Mouse (Mus musculus) thymus, postnatal 4 days (tissue): Measurements from ENCODE around the gene Esrrg.

Experiments
- DNase-seq: peaks from one replicate; pipeline ENCODE4 v3.0.0; 2021

The Esrrg gene

GRCm38 (mm10) chr1:188085116-188085879, 476.7 kb downstream of the Esrrg start:
- no peak for DNase-seq

GRCm38 (mm10) chr1:188093724-188094123, 485.1 kb downstream of the Esrrg start:
- DNase-seq = no peak

- DNase-seq = no peak
These were observed 493.2 kb downstream of the Esrrg start for GRCm38 (mm10) chr1:188101832-188102231.

- no peak for DNase-seq
These were observed 494.6 kb downstream of the Esrrg start for GRCm38 (mm10) chr1:188103179-188103578.

GRCm38 (mm10) chr1:188105516-188105915, 496.9 kb downstream of the Esrrg start:
- no peak for DNase-seq

- DNase-seq = no peak
These were observed 499.4 kb downstream of the Esrrg start for GRCm38 (mm10) chr1:188107946-188108345.

- no peak for DNase-seq
These were observed 503.0 kb downstream of the Esrrg start for GRCm38 (mm10) chr1:188111552-188111951.

GRCm38 (mm10) chr1:188113240-188113639, 504.6 kb downstream of the Esrrg start:
- DNase-seq = no peak

GRCm38 (mm10) chr1:188118125-188118524, 509.5 kb downstream of the Esrrg start:
- DNase-seq = no peak

GRCm38 (mm10) chr1:188119806-188120205, 511.2 kb downstream of the Esrrg start:
- no peak for DNase-seq

- no peak for DNase-seq
These were observed 517.0 kb downstream of the Esrrg start for GRCm38 (mm10) chr1:188125521-188126021.

- no peak for DNase-seq
These were observed 527.5 kb downstream of the Esrrg start for GRCm38 (mm10) chr1:188136126-188136525.

- DNase-seq = no peak
These were observed 530.9 kb downstream of the Esrrg start for GRCm38 (mm10) chr1:188139473-188139872.

GRCm38 (mm10) chr1:188140221-188140620, 531.6 kb downstream of the Esrrg start:
- DNase-seq = no peak

GRCm38 (mm10) chr1:188147381-188148156, 539.0 kb downstream of the Esrrg start:
- DNase-seq = no peak

GRCm38 (mm10) chr1:188151066-188151465, 542.5 kb downstream of the Esrrg start:
- DNase-seq = no peak

GRCm38 (mm10) chr1:188152011-188152410, 543.4 kb downstream of the Esrrg start:
- no peak for DNase-seq

- DNase-seq = no peak
These were observed 545.1 kb downstream of the Esrrg start for GRCm38 (mm10) chr1:188153665-188154064.

GRCm38 (mm10) chr1:188154466-188155110, 546.0 kb downstream of the Esrrg start:
- DNase-seq = no peak

- DNase-seq = no peak
These were observed 546.7 kb downstream of the Esrrg start for GRCm38 (mm10) chr1:188155135-188155779.

GRCm38 (mm10) chr1:188156520-188156919, 547.9 kb downstream of the Esrrg start:
- DNase-seq = no peak

- no peak for DNase-seq
These were observed 548.8 kb downstream of the Esrrg start for GRCm38 (mm10) chr1:188157237-188157955.
